Mouse (Mus musculus) megakaryocyte, embryonic 14.5 days (primary cell): ENCODE measurements at regions not wholly inside any gene's neighbourhood (a gene's known extent, or its start where the extent isn't known, plus 50 kb on each side); places are given as distances from the start of the nearest gene placed in this dataset.

Experiments used
- FLI1 ChIP-seq: IDR thresholded peaks from 2 replicates; pipeline ENCODE4 v1.6.1; 2012; ENCODE audit warnings: low read length, inconsistent platforms, mixed read lengths
- GATA1 ChIP-seq: IDR thresholded peaks from 3 replicates; pipeline ENCODE4 v1.6.1; 2012; ENCODE audit warnings: mixed read lengths, low read length, inconsistent platforms, borderline replicate concordance

GRCm38 (mm10) chr17:72691630-72692029, 87.2 kb upstream of the Alk start:
- TF ChIP-seq GATA1 (no peak), FLI1 (no peak)
